Mouse (Mus musculus) thymus, adult 2 months (tissue): Measurements from ENCODE around the gene Slc23a4.
A peak's percentile ranks its signal among the peaks of the same experiment; 100 is the strongest.

Experiments used
- CTCF ChIP-seq: fragments of 200-500 bp; IDR thresholded peaks from 2 replicates; pipeline ENCODE4 v1.5.1; 2012; ENCODE audit warnings: mild to moderate bottlenecking, control low read depth, low read length, moderate library complexity, borderline replicate concordance; ENCODE audit not compliant: control insufficient read depth, poor library complexity, insufficient read depth; ENCODE audit errors: extremely low read depth
- POLR2A ChIP-seq: fragments of 200-500 bp; IDR thresholded peaks from 2 replicates; pipeline ENCODE4 v1.6.1; 2012; ENCODE audit warnings: mild to moderate bottlenecking, low read length, control low read depth, moderate library complexity; ENCODE audit not compliant: control insufficient read depth, poor library complexity, insufficient read depth; ENCODE audit errors: extremely low read depth

- TF ChIP-seq CTCF: peak; percentile 65; the same call in 1 of the 2 replicates
- TF ChIP-seq POLR2A: no peak
Measured at GRCm38 (mm10) chr6:34995265-34995681, 7.1 kb upstream of the Slc23a4 start.
